Mouse (Mus musculus) megakaryocyte, embryonic 14.5 days (primary cell): Measurements from ENCODE around the gene Esrp2. TPM values are rescaled to one million over a fixed set of nuclear protein-coding genes. Genes with fewer than 3 reads are reported as not detected.
A peak's percentile ranks its signal among the peaks of the same experiment; 100 is the strongest.

Experiments used
- H3K27me3 ChIP-seq: replicated peaks from 2 replicates; pipeline ENCODE3; 2012; ENCODE audit warnings: inconsistent platforms
- H3K36me3 ChIP-seq: replicated peaks from 2 replicates; pipeline ENCODE3; 2012; ENCODE audit warnings: low read length, inconsistent platforms, mixed read lengths
- H3K4me1 ChIP-seq: 2 replicates; pipeline ENCODE4 v1.6.1; 2012; ENCODE audit warnings: inconsistent platforms
- H3K4me3 ChIP-seq: replicated peaks from 2 replicates; pipeline ENCODE3; 2012; ENCODE audit warnings: moderate library complexity, mild to moderate bottlenecking, inconsistent platforms
- H3K9me3 ChIP-seq: 2 replicates; pipeline ENCODE4 v1.6.1; 2012; ENCODE audit warnings: inconsistent platforms
- FLI1 ChIP-seq: IDR thresholded peaks from 2 replicates; pipeline ENCODE4 v1.6.1; 2012; ENCODE audit warnings: low read length, inconsistent platforms, mixed read lengths
- GATA1 ChIP-seq: IDR thresholded peaks from 3 replicates; pipeline ENCODE4 v1.6.1; 2012; ENCODE audit warnings: mixed read lengths, low read length, inconsistent platforms, borderline replicate concordance
- polyA plus RNA-seq: library from polyadenylated mRNA; stranded (reverse); fragments of >175 nt; gene quantifications from 2 replicates; pipeline ENCODE4 v1.2.3, GENCODE M21; 2012; ENCODE audit warnings: low replicate concordance; ENCODE audit not compliant: insufficient read depth

Esrp2 gene
- polyA plus RNA-seq, 1 experiment: 1.6 TPM

GRCm38 (mm10) chr8:106149801-106150652, 13.3 kb upstream of the Esrp2 start, which contains the start of gene Pla2g15:
Pla2g15 (plus strand) TSS chr8:106150399.
- TF ChIP-seq GATA1 (no peak), FLI1 (no peak)
- Histone ChIP-seq H3K27me3 (no peaks in the 10 kb centered on the region), H3K4me3 (peak within 1 kb of the TSS; percentile 99), H3K36me3 (peaks cover 17% of the 10 kb centered on the region), H3K4me1 (peaks cover 82% of the 10 kb centered on the region), H3K9me3 (no peaks in the 10 kb centered on the region)

- Histone ChIP-seq H3K27me3 (no peaks in the 10 kb centered on the region), H3K4me3 (no peak overlapping the region), H3K4me1 (peaks cover 75% of the 10 kb centered on the region), H3K36me3 (peaks cover 7% of the 10 kb centered on the region), H3K9me3 (no peaks in the 10 kb centered on the region)
- TF ChIP-seq FLI1: no peak
- TF ChIP-seq GATA1: no peak
These were observed 12.3 kb upstream of the Esrp2 start for GRCm38 (mm10) chr8:106149025-106149424.

- TF ChIP-seq FLI1 (no peak), GATA1 (no peak)
- H3K36me3 ChIP-seq: no peaks in the 10 kb centered on the region
- no peak overlapping the region for H3K4me3 ChIP-seq
- H3K4me1 ChIP-seq: peaks cover 65% of the 10 kb centered on the region
- H3K27me3 ChIP-seq: no peaks in the 10 kb centered on the region
- H3K9me3 ChIP-seq: no peaks in the 10 kb centered on the region
These were observed 11.2 kb upstream of the Esrp2 start for GRCm38 (mm10) chr8:106147868-106148565.

- Histone ChIP-seq H3K4me1 (peaks cover 55% of the 10 kb centered on the region), H3K4me3 (no peak overlapping the region), H3K9me3 (no peaks in the 10 kb centered on the region), H3K27me3 (no peaks in the 10 kb centered on the region), H3K36me3 (no peaks in the 10 kb centered on the region)
- TF ChIP-seq FLI1: no peak
- no peak for TF ChIP-seq GATA1
These were observed 9.2 kb upstream of the Esrp2 start for GRCm38 (mm10) chr8:106146014-106146413.

GRCm38 (mm10) chr8:106145331-106145730, 8.6 kb upstream of the Esrp2 start:
- no peaks in the 10 kb centered on the region for H3K9me3 ChIP-seq
- no peak overlapping the region for H3K4me3 ChIP-seq
- no peaks in the 10 kb centered on the region for H3K27me3 ChIP-seq
- H3K36me3 ChIP-seq: no peaks in the 10 kb centered on the region
- H3K4me1 ChIP-seq: peaks cover 55% of the 10 kb centered on the region
- TF ChIP-seq FLI1 (no peak), GATA1 (no peak)

GRCm38 (mm10) chr8:106140769-106141168, 4.0 kb upstream of the Esrp2 start:
- peaks cover 17% of the 10 kb centered on the region for H3K27me3 ChIP-seq
- H3K4me3 ChIP-seq: peak overlapping the region; percentile 46
- H3K9me3 ChIP-seq: no peaks in the 10 kb centered on the region
- peaks cover 66% of the 10 kb centered on the region for H3K4me1 ChIP-seq
- H3K36me3 ChIP-seq: no peaks in the 10 kb centered on the region
- no peak for TF ChIP-seq FLI1
- TF ChIP-seq GATA1: no peak

GRCm38 (mm10) chr8:106140191-106140590, 3.4 kb upstream of the Esrp2 start:
- peaks cover 66% of the 10 kb centered on the region for H3K4me1 ChIP-seq
- H3K9me3 ChIP-seq: no peaks in the 10 kb centered on the region
- no peak overlapping the region for H3K4me3 ChIP-seq
- H3K36me3 ChIP-seq: no peaks in the 10 kb centered on the region
- no peak for TF ChIP-seq GATA1
- TF ChIP-seq FLI1: no peak
- peaks cover 22% of the 10 kb centered on the region for H3K27me3 ChIP-seq

- TF ChIP-seq FLI1: no peak
- no peak for TF ChIP-seq GATA1
- Histone ChIP-seq H3K4me3 (peak overlapping the region; percentile 93), H3K4me1 (peaks cover 72% of the 10 kb centered on the region), H3K9me3 (no peaks in the 10 kb centered on the region), H3K27me3 (peaks cover 29% of the 10 kb centered on the region), H3K36me3 (peaks cover 3% of the 10 kb centered on the region)
These were observed 1.8 kb upstream of the Esrp2 start for GRCm38 (mm10) chr8:106138616-106139015.

- TF ChIP-seq GATA1 (no peak), FLI1 (no peak)
- Histone ChIP-seq H3K4me3 (peak overlapping the region; percentile 93), H3K36me3 (peaks cover 9% of the 10 kb centered on the region), H3K4me1 (peaks cover 78% of the 10 kb centered on the region), H3K27me3 (peaks cover 30% of the 10 kb centered on the region), H3K9me3 (no peaks in the 10 kb centered on the region)
These were observed 1.2 kb upstream of the Esrp2 start for GRCm38 (mm10) chr8:106137906-106138477.
